Mouse (Mus musculus): ENCODE measurements around the gene Draxin. TPM values are rescaled to one million over a fixed set of nuclear protein-coding genes. Genes with fewer than 3 reads are reported as not detected.
A peak's percentile ranks its signal among the peaks of the same experiment; 100 is the strongest.

The Draxin gene
- polyA plus RNA-seq, 1 experiment from 2014 or later = not detected

- DNase-seq (ENCODE audit: low spot score) = no peak
These were observed 13.8 kb downstream of the Draxin start for GRCm38 (mm10) chr4:148116657-148117056.

GRCm38 (mm10) chr4:148115467-148115866, 15.0 kb downstream of the Draxin start:
- DNase-seq (ENCODE audit: low spot score) = no peak

GRCm38 (mm10) chr4:148114758-148115391, 15.6 kb downstream of the Draxin start:
- DNase-seq (ENCODE audit: low spot score) = peak; percentile 82

GRCm38 (mm10) chr4:148112519-148112918, 18.0 kb downstream of the Draxin start:
- DNase-seq (ENCODE audit: low spot score) = no peak

GRCm38 (mm10) chr4:148109215-148109614, 21.3 kb downstream of the Draxin start:
- DNase-seq (ENCODE audit: low spot score) = no peak

GRCm38 (mm10) chr4:148108565-148109100, 21.9 kb downstream of the Draxin start:
- no peak for DNase-seq (ENCODE audit: low spot score)

- no peak for DNase-seq (ENCODE audit: low spot score)
These were observed 22.7 kb downstream of the Draxin start for GRCm38 (mm10) chr4:148107621-148108291.

GRCm38 (mm10) chr4:148104146-148104545, 26.4 kb downstream of the Draxin start:
- DNase-seq (ENCODE audit: low spot score) = no peak

- peak; percentile 83 for DNase-seq (ENCODE audit: low spot score)
These were observed 28.5 kb downstream of the Draxin start for GRCm38 (mm10) chr4:148101801-148102527.

GRCm38 (mm10) chr4:148098666-148099065, 31.8 kb downstream of the Draxin start:
- no peak for DNase-seq (ENCODE audit: low spot score)

GRCm38 (mm10) chr4:148097936-148098335, 32.6 kb downstream of the Draxin start:
- DNase-seq (ENCODE audit: low spot score) = peak; percentile 84

- no peak for DNase-seq (ENCODE audit: low spot score)
These were observed 35.4 kb downstream of the Draxin start for GRCm38 (mm10) chr4:148095081-148095480.

GRCm38 (mm10) chr4:148094161-148094560, 36.3 kb downstream of the Draxin start:
- no peak for DNase-seq (ENCODE audit: low spot score)

- DNase-seq (ENCODE audit: low spot score) = no peak
These were observed 37.8 kb downstream of the Draxin start for GRCm38 (mm10) chr4:148092551-148093271.

GRCm38 (mm10) chr4:148091181-148091580, 39.3 kb downstream of the Draxin start:
- DNase-seq (ENCODE audit: low spot score) = no peak

GRCm38 (mm10) chr4:148089166-148089565, 41.3 kb downstream of the Draxin start:
- DNase-seq (ENCODE audit: low spot score) = no peak

- peak; percentile 93 for DNase-seq (ENCODE audit: low spot score)
These were observed 42.5 kb downstream of the Draxin start, which contains the start of gene Agtrap for GRCm38 (mm10) chr4:148087907-148088527. Gene Agtrap (minus strand): TSS chr4:148088031.

GRCm38 (mm10) chr4:148087091-148087906, 43.2 kb downstream of the Draxin start:
- no peak for DNase-seq (ENCODE audit: low spot score)

- no peak for DNase-seq (ENCODE audit: low spot score)
These were observed 44.6 kb downstream of the Draxin start for GRCm38 (mm10) chr4:148085907-148086305.

All from thymus, postnatal 0 days (tissue).